Mouse (Mus musculus) layer of hippocampus, adult 9-11 months (tissue): ENCODE results near the gene Rab40b.
"Not testable (repeated sequence)": the region's sequence is repeated elsewhere in the genome, so short reads cannot be mapped to it uniquely, and the experiment has no call there.

Experiments
- DNase-seq: peaks from one replicate; pipeline ENCODE4 v3.0.0; 2022

Gene Rab40b

DNA sequence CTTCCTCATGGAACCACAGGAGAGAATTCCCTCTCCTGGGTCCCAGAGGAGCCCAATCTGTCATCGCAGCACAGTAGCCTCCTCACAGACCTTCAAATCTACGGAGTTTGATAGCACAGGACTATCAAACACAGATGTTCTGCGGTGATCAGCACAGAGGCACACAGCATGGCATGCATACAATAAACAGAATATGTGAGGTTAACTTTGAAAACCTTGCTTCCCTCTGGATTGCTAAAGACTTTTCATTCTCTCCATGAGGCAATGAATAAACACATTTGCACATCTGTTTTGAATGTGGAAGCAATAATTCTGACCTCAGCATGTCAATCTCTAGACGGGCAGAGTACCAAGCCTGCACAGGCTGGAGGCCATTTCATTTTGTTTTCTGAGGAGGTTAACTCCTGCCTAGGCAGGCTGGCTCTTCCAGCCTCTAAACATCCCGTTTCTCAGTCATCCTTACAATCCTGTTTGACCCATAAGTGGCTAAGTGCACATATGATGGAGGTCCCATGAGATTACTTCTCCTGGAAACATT lies 20.8 kb downstream of the Rab40b start:
- DNase-seq, result no peak

DNA sequence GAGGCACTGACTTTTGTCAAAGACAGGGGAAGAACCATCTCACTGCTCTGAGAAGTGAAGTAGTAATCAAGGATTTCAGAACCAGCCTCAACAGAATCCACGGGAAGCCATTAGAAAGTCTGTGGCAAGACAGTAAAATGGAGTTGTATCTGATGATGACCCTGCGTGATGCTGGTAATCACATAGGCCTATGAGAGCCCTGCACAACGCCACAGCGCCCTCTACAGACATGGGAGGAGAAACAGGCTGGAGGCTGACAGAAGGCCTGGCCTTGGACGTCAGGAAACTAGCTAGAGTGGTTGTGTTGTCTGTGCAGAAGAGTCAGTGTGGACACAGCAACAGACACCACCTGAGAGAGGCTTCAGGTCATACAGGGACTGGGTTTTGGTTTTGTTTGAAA lies 25.8 kb downstream of the Rab40b start:
- peak; percentile 25 for DNase-seq

DNA sequence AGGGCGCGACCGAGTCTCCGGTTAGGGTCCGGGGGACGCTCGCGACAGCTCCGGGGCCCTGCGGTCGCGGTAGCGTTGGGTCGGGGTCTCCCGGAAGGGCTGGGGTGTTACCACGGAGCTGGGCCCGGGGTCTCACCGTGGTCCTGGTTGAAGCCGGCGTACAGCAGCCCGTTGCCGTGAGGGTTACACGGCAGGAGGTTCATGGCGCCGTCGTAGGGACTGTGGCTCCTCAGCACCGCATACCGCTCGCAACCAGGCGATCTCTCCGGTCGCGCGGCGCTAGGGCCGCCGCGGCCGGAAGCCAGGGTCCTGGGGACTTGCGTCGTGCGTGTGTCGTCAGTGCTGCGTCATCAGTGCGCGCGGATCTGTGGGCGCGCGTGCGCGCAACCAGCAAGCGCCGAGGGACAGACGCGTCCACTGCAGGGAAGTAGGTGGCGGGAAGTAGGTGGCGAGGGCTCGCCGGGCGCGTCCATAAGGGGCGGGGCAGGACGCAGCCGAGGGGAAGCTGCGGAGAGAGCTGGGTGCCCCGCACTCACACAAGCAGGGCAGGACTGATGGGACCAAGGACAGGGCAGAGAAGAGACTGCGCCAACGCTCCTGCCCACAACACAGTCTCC lies 33.9 kb downstream of the Rab40b start, which contains the start of gene Wdr45b:
TSS of gene Wdr45b (minus strand) at position 355 of the 617 bp plus-strand sequence.
- DNase-seq, result peak; percentile 97

DNA sequence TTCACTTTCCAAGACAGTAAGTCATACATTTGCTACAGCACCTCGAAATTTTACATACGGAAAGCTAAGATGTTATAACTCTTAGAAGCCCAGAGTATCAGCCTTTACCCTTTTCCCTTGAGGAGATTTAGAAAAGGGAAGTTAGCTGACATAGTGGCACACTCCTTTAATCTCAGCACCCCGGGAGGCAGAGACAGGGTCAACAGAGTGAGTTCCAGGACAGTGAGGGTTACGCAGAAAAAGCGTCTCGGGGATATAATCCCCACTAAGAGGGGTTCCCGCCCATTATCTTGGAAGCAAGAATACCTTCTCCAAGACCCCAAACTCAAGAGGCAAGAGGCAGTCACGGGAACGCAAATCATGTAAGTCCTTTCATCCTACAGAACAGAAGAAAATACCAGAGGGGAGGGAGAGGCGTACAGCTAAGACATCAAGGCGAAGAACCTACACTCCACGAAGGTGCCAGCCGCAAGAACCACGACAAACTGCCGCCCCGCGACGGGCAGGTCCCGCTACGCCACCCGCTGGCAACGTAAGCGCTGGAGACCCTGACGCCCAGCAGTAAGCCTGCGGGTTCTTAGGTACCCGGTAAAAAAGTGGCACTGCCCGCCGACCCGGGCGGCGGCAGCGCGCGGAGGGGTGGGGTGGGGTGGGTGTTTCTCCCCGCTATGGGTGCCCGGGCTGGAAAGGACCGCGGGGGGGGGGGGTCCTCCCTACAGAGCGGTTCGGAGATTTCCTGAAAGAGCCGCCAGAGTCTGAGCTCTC lies 34.5 kb downstream of the Rab40b start:
- peak; percentile 29 for DNase-seq

DNA sequence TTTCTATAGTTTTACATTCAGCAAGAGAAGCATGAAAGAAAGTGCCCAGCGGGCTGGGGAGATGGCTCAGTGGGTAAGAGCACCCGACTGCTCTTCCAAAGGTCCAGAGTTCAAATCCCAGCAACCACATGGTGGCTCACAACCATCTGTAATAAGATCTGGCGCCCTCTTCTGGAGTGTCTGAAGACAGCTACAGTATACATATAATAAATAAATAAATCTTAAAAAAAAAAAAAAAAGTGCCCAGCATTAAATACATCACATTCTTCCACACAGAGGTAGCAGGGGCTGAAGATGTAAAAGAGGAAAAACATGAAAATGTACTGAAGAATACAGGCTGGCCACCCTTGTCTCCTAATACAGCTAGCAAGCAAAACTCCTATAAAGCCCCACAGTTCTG lies 39.3 kb downstream of the Rab40b start:
- not testable (repeated sequence) for DNase-seq

DNA sequence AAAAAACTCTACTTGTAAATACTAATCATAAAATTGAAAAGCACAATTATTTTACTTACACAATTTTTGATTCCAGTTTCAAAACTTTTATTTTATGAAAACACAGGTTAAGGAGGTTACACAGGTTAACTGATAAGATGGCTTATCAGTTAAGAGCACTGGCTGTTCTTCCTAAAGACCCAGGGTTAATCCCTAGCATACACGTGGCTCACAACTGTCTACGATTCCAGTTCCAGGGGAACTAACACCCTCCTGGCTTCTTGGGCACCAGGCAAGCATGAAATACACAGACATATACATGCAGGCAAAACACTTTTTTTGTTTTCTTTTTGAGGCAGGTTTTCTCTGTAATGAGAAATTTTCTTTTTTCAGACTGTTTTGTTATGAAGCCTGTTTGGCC lies 39.9 kb downstream of the Rab40b start:
- no peak for DNase-seq

DNA sequence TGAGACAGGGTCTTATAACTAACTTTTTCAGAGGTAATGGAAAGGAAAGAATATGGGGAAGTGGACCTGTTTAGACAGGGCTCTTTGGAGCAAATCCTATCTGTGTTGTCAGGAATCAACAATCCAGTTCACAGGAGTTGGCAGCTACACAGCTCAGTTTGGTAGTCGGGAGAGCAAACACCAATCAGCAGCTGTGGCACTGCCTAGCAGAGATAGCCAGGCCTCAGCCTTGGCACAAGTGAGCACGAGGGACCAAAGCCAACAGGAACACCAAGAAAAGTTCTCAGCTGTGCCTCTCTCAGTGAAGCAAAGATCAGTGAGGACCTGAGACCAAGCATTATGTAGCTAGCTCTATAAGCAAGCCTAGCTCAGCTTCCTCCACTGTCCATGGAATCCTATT lies 41.0 kb downstream of the Rab40b start:
- no peak for DNase-seq

DNA sequence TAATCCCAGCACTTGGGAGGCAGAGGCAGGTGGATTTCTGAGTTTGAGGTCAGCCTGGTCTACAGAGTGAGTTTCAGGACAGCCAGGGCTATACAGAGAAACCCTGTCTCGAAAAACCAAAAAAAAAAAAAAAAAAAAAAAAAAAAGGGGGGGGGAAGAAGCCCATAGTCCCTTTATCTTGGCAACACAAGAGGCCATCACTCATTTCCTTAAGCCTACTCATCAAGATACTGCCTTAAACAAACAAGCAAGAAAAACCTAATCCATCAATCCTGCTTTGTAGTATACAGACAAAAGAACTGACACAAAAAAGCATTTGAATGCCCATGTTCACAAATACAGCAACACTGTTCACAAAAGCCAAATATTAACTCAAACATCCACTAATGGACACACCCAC lies 45.6 kb downstream of the Rab40b start:
- DNase-seq, result not testable (repeated sequence)

DNA sequence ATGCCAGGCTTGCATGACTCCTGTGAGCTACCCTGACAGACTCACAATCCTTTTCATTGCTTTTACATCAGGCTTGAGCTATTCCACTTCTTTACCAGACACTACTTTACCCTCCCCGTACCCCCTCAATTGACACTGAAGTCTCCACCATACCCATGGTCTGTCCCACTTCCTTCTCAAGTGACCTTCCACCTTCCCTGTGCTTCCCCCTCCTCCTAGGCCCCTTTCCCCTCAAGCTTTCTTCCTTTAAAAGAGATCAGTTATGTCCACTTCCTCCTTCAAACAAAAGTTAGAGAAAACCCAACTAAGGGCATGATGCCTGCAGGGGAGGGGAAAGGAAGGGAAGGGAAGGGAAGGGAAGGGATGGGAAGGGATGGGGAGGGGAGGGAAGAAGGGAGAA lies 47.8 kb downstream of the Rab40b start:
- no peak for DNase-seq

DNA sequence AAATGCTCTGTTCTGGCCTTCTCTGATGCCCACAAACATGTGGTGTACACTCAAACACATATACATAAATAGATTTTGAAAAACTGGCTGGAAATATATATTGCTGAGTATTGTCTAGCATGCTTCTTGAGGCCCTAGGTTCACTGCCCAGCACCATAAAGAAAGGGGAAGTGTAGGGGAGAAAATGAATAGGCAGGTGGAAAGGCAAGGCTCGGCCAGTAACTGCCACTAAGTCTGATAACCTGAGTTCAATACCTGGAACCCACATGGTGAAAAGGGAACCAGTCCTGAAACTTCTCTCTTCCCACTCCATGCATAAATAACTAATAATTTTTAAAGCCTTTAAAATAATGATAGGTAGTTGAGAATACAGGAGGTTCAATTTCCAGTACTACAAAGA lies 48.4 kb downstream of the Rab40b start:
- DNase-seq, result no peak

DNA sequence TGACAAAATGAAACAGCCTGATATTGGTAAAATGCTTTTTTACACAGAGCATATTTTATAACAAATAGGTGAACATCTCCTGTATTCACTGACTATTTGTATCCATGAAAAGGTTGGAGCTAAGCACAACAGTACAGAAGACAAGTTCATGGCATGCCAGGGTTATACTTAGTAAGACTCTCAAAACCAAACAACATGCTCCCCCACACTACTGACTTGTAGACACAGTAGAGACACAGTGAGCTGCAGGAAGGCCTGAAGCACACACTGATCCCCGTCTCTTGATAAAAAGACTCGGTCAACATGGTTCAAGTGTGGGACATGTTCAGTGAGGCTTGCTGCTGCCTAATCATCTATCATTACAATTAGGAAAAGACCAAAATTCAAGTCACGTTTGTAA lies 56.4 kb downstream of the Rab40b start:
- no peak for DNase-seq

DNA sequence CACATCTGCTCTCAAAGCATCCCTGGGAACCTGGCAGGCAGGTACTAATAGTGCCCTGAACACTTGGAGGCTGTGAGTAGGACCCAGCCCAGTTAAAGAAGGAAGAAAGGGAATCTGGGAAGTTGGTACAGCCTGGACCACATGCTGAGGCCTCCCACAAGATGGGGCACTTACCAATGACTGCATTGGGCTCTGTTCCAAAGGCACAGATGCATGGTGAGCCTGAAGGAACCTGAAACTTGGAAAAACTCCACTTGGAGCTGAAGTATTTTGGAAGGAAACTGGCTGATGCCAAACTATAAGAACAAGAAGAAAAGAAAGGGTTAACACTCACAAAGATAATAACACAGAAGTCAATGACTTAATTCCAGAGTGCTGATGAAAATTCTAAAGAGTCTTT lies 59.4 kb downstream of the Rab40b start:
- DNase-seq, result no peak

DNA sequence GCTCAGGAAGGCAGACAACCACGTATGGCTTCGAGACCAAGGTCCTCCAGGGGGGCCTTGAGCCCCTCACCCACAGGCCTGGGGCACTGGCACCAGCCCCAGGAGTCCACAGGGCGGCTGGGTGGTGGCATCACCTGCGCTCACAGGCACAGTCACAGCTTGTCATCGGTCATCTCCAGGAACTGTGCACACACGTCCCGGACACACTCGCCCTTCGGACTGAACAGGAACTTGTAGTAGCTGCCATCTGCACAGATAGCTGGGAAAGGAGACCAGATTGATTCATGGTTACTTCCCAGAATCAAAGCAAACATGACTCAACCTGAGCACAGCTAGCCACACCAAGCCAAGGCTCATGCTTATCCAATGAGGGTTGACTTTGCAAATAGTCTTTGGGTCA lies 59.8 kb downstream of the Rab40b start:
- DNase-seq, result no peak

DNA sequence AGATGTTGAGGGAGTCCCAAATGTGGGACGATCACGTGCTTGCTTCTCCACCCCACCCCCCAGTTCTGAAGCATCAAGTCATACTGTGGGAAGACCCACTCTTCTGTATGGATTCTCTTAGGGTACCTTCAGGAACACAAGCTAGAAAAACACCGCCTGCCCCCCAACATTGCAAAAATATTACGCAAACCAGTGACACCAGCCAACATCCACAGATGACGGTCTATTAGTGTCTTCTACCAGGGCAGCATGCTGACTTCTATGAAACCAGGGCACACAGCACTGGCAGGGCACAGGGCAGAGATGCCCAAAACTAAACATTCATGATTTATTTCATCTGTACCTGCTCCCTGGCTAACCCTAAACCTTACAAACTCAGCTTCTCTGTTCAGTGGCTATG lies 61.4 kb downstream of the Rab40b start:
- no peak for DNase-seq

DNA sequence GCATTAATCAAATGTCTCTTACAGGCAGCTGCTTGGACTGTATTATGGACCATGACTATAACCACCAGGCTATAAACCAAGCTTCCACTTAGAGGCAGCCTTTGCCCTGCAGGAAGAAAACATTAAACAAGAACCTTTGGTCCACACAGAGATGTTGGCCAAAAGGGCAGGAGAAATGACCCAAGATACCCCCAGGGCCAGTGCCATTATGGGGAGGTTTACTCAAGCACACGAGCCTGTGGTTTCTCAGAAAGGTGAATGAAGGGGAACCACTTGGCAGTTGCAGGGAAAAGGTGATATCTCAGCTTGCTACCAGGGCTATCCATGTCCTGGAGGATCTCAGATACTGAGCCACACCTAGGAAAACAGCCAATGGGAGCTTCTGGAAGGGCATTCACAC lies 62.0 kb downstream of the Rab40b start:
- DNase-seq, result no peak

DNA sequence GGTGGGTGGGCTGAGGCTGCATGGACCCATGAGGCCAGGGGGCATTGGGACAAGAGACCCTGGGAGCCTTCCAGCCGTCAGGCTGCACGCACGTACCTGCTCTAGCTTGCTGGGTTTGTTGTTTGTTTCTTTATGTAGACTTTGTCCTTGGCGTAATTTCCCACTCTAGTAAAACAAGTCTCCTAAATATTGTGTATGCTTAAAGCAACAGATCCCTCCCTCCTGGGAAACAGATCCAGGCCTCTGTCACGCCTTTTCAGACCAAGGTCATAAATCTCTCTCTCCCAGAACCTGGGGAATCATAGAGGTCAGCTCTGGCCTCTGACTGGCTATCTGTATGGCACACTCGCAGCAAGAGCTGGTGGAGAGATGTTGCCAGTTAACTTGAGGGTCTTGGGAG lies 80.3 kb downstream of the Rab40b start:
- DNase-seq, result not testable (repeated sequence)

DNA sequence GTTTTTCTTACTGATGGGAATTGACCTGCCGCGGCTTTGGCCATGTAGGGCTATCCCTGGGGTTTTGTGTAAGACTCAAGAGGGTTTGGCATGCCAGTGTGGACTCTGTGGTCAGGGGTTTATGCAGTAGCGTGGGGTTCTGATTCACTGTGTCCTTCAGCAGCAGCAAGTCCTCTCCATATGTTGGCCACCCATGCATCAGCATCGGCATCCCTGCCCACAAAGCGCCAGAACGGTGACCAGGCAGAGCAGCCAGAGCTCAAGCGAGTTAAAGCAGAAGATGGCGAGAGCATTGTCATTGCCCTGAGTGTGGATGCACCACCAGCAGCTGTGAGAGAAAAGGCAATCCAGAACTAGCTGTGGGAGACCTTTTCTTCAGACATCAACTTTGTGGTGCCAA lies 81.4 kb downstream of the Rab40b start:
- no peak for DNase-seq
